Comparison of ENCODE assay signal across 15 mouse cellular contexts in the genomic region with DNA sequence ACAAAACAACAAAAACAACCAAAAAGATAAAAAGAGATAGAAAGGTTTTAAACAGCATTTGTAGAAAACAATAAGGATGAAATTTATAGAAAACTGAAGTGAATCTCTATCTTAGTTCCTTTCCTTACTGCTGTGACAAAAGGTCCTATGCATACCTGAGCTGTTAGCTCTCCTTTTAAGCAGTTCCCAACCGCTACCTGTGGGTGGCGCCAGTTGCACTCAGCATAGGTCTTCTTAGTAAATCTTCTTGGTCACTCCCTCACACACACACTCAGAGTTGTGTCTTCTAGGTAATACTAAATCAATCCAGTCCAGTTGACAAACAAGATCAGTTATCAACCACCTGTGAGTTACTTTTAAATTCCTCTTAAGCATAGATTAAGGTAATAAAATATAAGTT.
DNase-seq lines count a peak whose midpoint lies in the region; ATAC-seq and TF ChIP-seq lines count a peak whose summit lies in the region.
"Had no signal": no experiment of that assay in that cellular context is flagged by ENCODE, and none has a peak within 500 bp of the region (broad histone marks: within the 10 kb centered on the region; RNA-seq: fewer than 3 reads in every experiment).

No protein-coding gene starts in this region.

- ATAC-seq in kidney, postnatal 0 days (replicated peaks; ENCODE audit: low FRiP score, low read depth): no peak
- ATAC-seq in megakaryocyte, adult 5-6 weeks (ENCODE audit: poor library complexity, severe bottlenecking): no peak
- ATAC-seq: midbrain, embryonic 16.5 days had no signal

- H3K36me3 ChIP-seq in kidney, postnatal 0 days (ENCODE audit: insufficient read depth, low read length): no peaks in the 10 kb centered on the region
- H3K36me3 ChIP-seq: heart, embryonic 12.5 days; hindbrain, embryonic 10.5 days; kidney, embryonic 15.5 days had no signal

- no peak for DNase-seq in kidney, postnatal 0 days (ENCODE audit: low spot score)
- DNase-seq in kidney, adult 18-20 months: no peak
- DNase-seq in thymus, postnatal 25 days: peak; percentile 6
- no peak for DNase-seq in thymus, adult 18-20 months
- peak; percentile 38 for DNase-seq in ZHBTc4 (ENCODE audit: low read depth, low spot score)
- no peak for DNase-seq in spleen, postnatal 14 days (ENCODE audit: low spot score in 2 of 2)
- DNase-seq: cerebellum, adult 2 months; gastrocnemius, postnatal 10 days had no signal

- no peak overlapping the region for H3K4me2 ChIP-seq in kidney, postnatal 0 days (ENCODE audit: low read length)
- H3K4me2 ChIP-seq: heart, embryonic 12.5 days; kidney, embryonic 15.5 days had no signal

- no peak overlapping the region for H3K27ac ChIP-seq in kidney, postnatal 0 days
- H3K27ac ChIP-seq: hindbrain, embryonic 10.5 days; kidney, embryonic 15.5 days; liver, embryonic 14.5 days; macrophage had no signal

- no peaks in the 10 kb centered on the region for H3K9me3 ChIP-seq in kidney, postnatal 0 days (replicated peaks; ENCODE audit: low read length)
- H3K9me3 ChIP-seq: heart, embryonic 12.5 days; hindbrain, embryonic 10.5 days; kidney, embryonic 15.5 days had no signal

- H3K27me3 ChIP-seq in kidney, postnatal 0 days (ENCODE audit: insufficient read depth, low read length): no peaks in the 10 kb centered on the region
- H3K27me3 ChIP-seq: heart, embryonic 12.5 days; kidney, embryonic 15.5 days had no signal

- no peaks in the 10 kb centered on the region for H3K4me1 ChIP-seq in kidney, postnatal 0 days (replicated peaks; ENCODE audit: insufficient read depth, low read length)
- H3K4me1 ChIP-seq: heart, embryonic 12.5 days; hindbrain, embryonic 10.5 days; kidney, embryonic 15.5 days had no signal

- 40% methylated on average over 2 of the region's 2 CpGs for WGBS in kidney, postnatal 0 days

- peak; percentile 36; the same call in 1 of the 2 replicates for TF ChIP-seq CTCF in kidney, postnatal 0 days (IDR thresholded peaks at IDR 0.05; ENCODE audit: low read depth)

- no peak overlapping the region for H3K9ac ChIP-seq in kidney, postnatal 0 days (ENCODE audit: low read depth, low read length)
- H3K9ac ChIP-seq: heart, embryonic 12.5 days; kidney, embryonic 15.5 days; liver, embryonic 14.5 days had no signal

- no peak overlapping the region for H3K4me3 ChIP-seq in kidney, postnatal 0 days (replicated peaks; ENCODE audit: low read depth, low read length)
- H3K4me3 ChIP-seq: heart, embryonic 12.5 days; hindbrain, embryonic 10.5 days; kidney, embryonic 15.5 days had no signal

Comparison
In these comparisons a context has a peak if more than half of its experiments do, and no peak if none do; other contexts are left out.
1. DNase-seq: peak in thymus, postnatal 25 days (single experiment) and ZHBTc4 (single experiment); none in kidney, postnatal 0 days (single experiment), kidney, adult 18-20 months (single experiment), thymus, adult 18-20 months (0 of 2) and spleen, postnatal 14 days (0 of 2).